Mouse (Mus musculus) liver, adult 2 months (tissue): ENCODE results near the gene Phf21a.

ENCODE experiments used
- CTCF ChIP-seq: fragments of 200-500 bp; IDR thresholded peaks from 2 replicates; pipeline ENCODE4 v1.5.1; 2011; ENCODE audit warnings: low read depth, low read length, control low read depth
- POLR2A ChIP-seq: fragments of 200-500 bp; IDR thresholded peaks from 2 replicates; pipeline ENCODE4 v1.6.1; 2011; ENCODE audit warnings: low read length, control low read depth; ENCODE audit not compliant: insufficient read depth; ENCODE audit errors: extremely low read depth

DNA sequence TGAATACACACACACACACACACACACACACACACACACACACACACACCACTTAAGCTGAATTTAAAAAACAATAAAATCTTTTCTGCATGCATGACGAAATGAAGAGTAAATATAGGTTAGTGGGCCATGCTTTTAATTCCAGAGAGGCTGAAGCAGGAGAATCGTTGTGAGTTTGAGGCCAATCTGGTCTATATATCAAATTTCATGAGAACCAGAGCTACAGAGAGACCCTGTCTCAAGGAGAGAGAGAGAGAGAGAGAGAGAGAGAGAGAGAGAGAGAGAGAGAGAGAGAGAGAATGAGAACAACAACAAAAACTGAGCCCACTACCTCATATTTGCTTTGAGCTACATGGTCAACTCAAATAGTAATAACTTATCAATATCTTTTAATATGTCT, at the start of gene Phf21a:
- TF ChIP-seq CTCF (no peak), POLR2A (no peak)
